Mouse (Mus musculus) left cerebral cortex, adult 9 months (tissue): ENCODE measurements around the gene Rps29.
A peak's percentile ranks its signal among the peaks of the same experiment; 100 is the strongest.

ENCODE experiments used
- DNase-seq, 2 experiments: peaks; one replicate each; pipeline ENCODE4 v3.0.0; 2022; ENCODE audit warnings: low spot score in 2 of 2

Gene Rps29

GRCm38 (mm10) chr12:69130486-69130885 lies 28.5 kb downstream of the Rps29 start:
- DNase-seq = no peak

- DNase-seq = no peak
These were observed 29.2 kb downstream of the Rps29 start for GRCm38 (mm10) chr12:69129634-69130310.

GRCm38 (mm10) chr12:69127626-69128025 lies 31.4 kb downstream of the Rps29 start:
- DNase-seq = no peak

GRCm38 (mm10) chr12:69127170-69127569 lies 31.8 kb downstream of the Rps29 start:
- peak in 1 of 2 experiments; percentile 4 for DNase-seq

- DNase-seq = no peak
These were observed 33.9 kb downstream of the Rps29 start for GRCm38 (mm10) chr12:69125066-69125465.

GRCm38 (mm10) chr12:69122801-69123200 lies 36.2 kb downstream of the Rps29 start:
- no peak for DNase-seq

GRCm38 (mm10) chr12:69119908-69120307 lies 39.1 kb downstream of the Rps29 start:
- no peak for DNase-seq
